Mouse (Mus musculus): ENCODE measurements at regions not wholly inside any gene's neighbourhood (a gene's known extent, or its start where the extent isn't known, plus 50 kb on each side); places are given as distances from the start of the nearest gene placed in this dataset.

DNA sequence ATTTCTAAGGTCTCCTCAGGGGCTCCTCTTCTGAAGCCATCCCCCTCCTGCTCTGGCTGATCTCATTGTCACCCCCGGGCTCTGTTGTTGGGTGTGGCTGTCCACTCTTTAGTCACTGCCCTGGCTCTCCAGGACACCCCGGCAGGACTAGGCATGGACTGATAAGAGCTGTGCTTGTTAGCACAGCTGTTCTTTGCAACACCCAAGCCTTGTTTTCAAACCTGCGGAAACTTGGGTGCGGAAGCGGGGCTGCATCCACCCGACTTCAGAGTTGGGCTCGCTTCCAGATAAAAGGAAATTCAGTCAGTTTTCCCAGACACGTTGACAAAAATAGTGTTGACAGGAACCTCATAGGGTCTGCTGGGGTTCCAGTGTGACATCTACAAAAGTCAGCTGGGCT, 53.6 kb upstream of the Podxl start:
- H3K27me3 ChIP-seq (replicated peaks; ENCODE audit: control insufficient read depth, insufficient read depth, low read length) = no peaks in the 10 kb centered on the region
- no peak overlapping the region for H3K4me2 ChIP-seq (ENCODE audit: low read depth, low read length)
- no peaks in the 10 kb centered on the region for H3K4me1 ChIP-seq (ENCODE audit: control insufficient read depth, insufficient read depth, low read length)
- ATAC-seq (ENCODE audit: low read depth) = no peak
- 63% methylated on average over 8 of the region's 8 CpGs for WGBS
- no peak overlapping the region for H3K9ac ChIP-seq (ENCODE audit: low read depth, low read length)
- H3K9me3 ChIP-seq (ENCODE audit: control insufficient read depth, low read length) = no peaks in the 10 kb centered on the region
- no peak for DNase-seq (ENCODE audit: low spot score)
- no peak overlapping the region for H3K4me3 ChIP-seq (ENCODE audit: low read depth, low read length)
- H3K36me3 ChIP-seq (ENCODE audit: control insufficient read depth, insufficient read depth, low read length) = no peaks in the 10 kb centered on the region
- no peak overlapping the region for H3K27ac ChIP-seq (replicated peaks; ENCODE audit: low read depth, low read length)

DNA sequence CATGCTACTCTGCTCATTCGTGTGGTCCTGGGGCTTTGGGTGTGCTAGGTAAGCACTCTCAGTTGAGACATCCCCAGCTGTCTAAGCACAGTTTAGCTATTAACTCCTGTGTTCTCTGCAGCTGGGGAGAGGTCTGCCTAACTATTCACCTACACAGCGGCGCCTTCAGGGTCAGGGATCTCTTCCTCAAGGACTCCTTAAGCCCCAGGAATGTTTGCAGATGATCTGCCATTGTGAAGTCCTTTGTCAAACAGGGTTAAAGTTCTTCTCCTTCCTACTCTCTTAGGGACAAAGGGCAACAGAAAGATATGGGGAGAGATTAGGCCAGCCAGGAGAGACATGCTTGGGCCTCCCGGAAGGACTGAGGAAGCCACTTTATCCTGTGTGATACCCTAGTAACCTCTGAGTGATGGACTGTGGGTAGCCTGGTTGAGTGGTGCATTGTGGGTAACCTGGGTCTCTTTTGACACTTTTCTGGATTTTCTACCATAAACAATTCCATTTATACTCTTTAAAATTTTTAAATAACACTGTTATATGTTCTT, 51.7 kb upstream of the Podxl start:
- no peak for DNase-seq (ENCODE audit: low spot score)
- no peak overlapping the region for H3K9ac ChIP-seq (ENCODE audit: low read depth, low read length)
- no peaks in the 10 kb centered on the region for H3K4me1 ChIP-seq (ENCODE audit: control insufficient read depth, insufficient read depth, low read length)
- ATAC-seq (ENCODE audit: low read depth) = no peak
- no peaks in the 10 kb centered on the region for H3K27me3 ChIP-seq (replicated peaks; ENCODE audit: control insufficient read depth, insufficient read depth, low read length)
- no peaks in the 10 kb centered on the region for H3K9me3 ChIP-seq (ENCODE audit: control insufficient read depth, low read length)
- H3K27ac ChIP-seq (replicated peaks; ENCODE audit: low read depth, low read length) = no peak overlapping the region
- WGBS = 80% methylated on average over 4 of the region's 4 CpGs
- no peak overlapping the region for H3K4me3 ChIP-seq (ENCODE audit: low read depth, low read length)
- H3K4me2 ChIP-seq (ENCODE audit: low read depth, low read length) = no peak overlapping the region
- no peaks in the 10 kb centered on the region for H3K36me3 ChIP-seq (ENCODE audit: control insufficient read depth, insufficient read depth, low read length)

DNA sequence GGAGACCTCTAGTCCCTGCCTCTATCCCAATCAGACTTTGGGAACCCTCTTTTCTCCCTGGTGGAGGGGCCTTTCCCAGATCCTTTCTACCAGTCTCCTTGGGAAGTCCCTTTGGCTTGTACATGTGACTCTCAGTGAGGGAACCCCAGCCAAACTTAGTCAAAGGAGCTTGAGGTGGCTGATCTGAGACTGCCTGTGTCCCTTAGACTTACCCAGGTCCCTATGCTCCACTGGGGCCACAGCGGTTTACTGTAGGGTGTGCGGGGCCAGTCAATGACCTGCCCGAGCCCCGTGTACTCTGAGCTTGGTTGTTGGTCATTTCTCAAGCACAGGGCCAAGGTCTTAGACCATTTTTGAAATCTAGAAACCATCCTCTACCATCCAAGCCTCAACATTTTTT, 50.8 kb upstream of the Podxl start:
- Histone ChIP-seq H3K4me2 (ENCODE audit: low read depth, low read length) (no peak overlapping the region), H3K36me3 (ENCODE audit: control insufficient read depth, insufficient read depth, low read length) (no peaks in the 10 kb centered on the region), H3K27ac (replicated peaks; ENCODE audit: low read depth, low read length) (no peak overlapping the region), H3K4me1 (ENCODE audit: control insufficient read depth, insufficient read depth, low read length) (no peaks in the 10 kb centered on the region), H3K27me3 (replicated peaks; ENCODE audit: control insufficient read depth, insufficient read depth, low read length) (no peaks in the 10 kb centered on the region), H3K9me3 (ENCODE audit: control insufficient read depth, low read length) (no peaks in the 10 kb centered on the region), H3K9ac (ENCODE audit: low read depth, low read length) (no peak overlapping the region), H3K4me3 (ENCODE audit: low read depth, low read length) (no peak overlapping the region)
- DNase-seq (ENCODE audit: low spot score) (no peak), ATAC-seq (ENCODE audit: low read depth) (no peak)
- 84% methylated on average over 4 of the region's 4 CpGs for WGBS

DNA sequence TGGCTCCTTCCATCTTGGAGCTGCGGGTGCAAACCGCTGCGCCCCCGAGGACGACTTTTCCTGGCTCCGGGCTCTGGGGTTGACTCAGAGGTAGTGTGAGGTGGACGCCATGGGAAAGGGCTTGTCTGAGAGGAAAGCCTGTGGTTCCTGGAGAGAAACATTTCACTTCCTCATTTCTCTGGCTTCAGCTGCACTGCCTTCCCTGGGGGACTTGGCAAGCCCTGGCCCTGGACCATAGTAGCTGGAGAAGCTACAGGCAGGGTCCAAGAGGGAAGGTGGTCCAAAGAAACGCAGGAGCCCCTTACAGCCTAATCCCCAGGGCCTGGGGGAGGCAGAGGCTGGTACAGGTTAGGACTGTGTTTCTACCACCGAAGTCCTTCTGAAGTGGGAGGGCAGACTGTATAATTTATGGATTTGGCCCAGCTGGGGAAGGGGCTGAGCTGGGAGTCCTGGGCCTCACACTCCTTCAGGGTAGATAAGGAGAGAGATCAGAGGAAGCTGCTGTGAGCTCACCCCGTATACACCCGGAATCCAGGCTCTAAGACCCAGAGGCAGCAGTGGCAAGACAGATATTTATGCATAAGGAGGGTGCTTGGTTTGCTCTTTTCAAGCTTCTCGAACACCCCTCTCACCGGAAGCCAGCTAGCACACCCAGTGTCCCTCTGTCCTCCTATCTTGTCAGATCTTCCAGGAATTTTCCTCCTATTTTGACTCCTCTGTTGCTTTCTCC, 50.0 kb upstream of the Podxl start:
- H3K4me1 ChIP-seq (ENCODE audit: control insufficient read depth, insufficient read depth, low read length) = no peaks in the 10 kb centered on the region
- H3K27ac ChIP-seq (replicated peaks; ENCODE audit: low read depth, low read length) = no peak overlapping the region
- no peaks in the 10 kb centered on the region for H3K27me3 ChIP-seq (replicated peaks; ENCODE audit: control insufficient read depth, insufficient read depth, low read length)
- no peak overlapping the region for H3K4me2 ChIP-seq (ENCODE audit: low read depth, low read length)
- 61% methylated on average over 13 of the region's 13 CpGs for WGBS
- no peak for DNase-seq (ENCODE audit: low spot score)
- no peaks in the 10 kb centered on the region for H3K9me3 ChIP-seq (ENCODE audit: control insufficient read depth, low read length)
- ATAC-seq (ENCODE audit: low read depth) = no peak
- no peak overlapping the region for H3K4me3 ChIP-seq (ENCODE audit: low read depth, low read length)
- no peak overlapping the region for H3K9ac ChIP-seq (ENCODE audit: low read depth, low read length)
- no peaks in the 10 kb centered on the region for H3K36me3 ChIP-seq (ENCODE audit: control insufficient read depth, insufficient read depth, low read length)
